ENCODE assay signal across 18 mouse cellular contexts in genomic region chr16:36775658-36776057, GRCm38 (mm10). TPM values are rescaled to one million over a fixed set of nuclear protein-coding genes. Genes with fewer than 3 reads are reported as not detected.
DNase-seq lines count a peak whose midpoint lies in the region; ATAC-seq lines count a peak whose summit lies in the region.
"Had no signal": no experiment of that assay in that cellular context is flagged by ENCODE, and none has a peak within 500 bp of the region (broad histone marks: within the 10 kb centered on the region; RNA-seq: fewer than 3 reads in every experiment).

No protein-coding gene starts in this region.

- DNase-seq in hindbrain, embryonic 11.5 days (ENCODE audit: low spot score): peak; percentile 2
- no peak for DNase-seq in hindbrain, embryonic 14.5 days (ENCODE audit: low spot score)
- peak; percentile 47 to 63 for DNase-seq in right cerebral cortex, postnatal 10 days (ENCODE audit: low spot score in 2 of 2)
- no peak for DNase-seq in right cerebral cortex, postnatal 4 days
- peak; percentile 44 to 77 for DNase-seq in layer of hippocampus, adult 18-20 months (ENCODE audit: low spot score in 2 of 2)
- peak; percentile 43 for DNase-seq in telencephalon, adult 2 months (ENCODE audit: low read depth, low spot score)
- no peak for DNase-seq in T-cell, adult 2 months (ENCODE audit: low spot score)
- DNase-seq in gastrocnemius, postnatal 14 days: no peak
- DNase-seq: cerebellum, adult 18-20 months; gastrocnemius, postnatal 10 days; heart, postnatal 14 days; kidney, adult 8-10 months; kidney, postnatal 36 days; liver; liver, postnatal 0 days; thymus, adult 2 months had no signal

- H3K36me3 ChIP-seq in hindbrain, embryonic 11.5 days (ENCODE audit: control insufficient read depth, insufficient read depth, low read length): no peaks in the 10 kb centered on the region
- no peaks in the 10 kb centered on the region for H3K36me3 ChIP-seq in hindbrain, embryonic 14.5 days (replicated peaks; ENCODE audit: control insufficient read depth, insufficient read depth)
- H3K36me3 ChIP-seq: G1E had no signal

- no peak overlapping the region for H3K9ac ChIP-seq in hindbrain, embryonic 11.5 days (ENCODE audit: low read depth, low read length)
- H3K9ac ChIP-seq in hindbrain, embryonic 14.5 days: no peak overlapping the region
- H3K9ac ChIP-seq: liver, postnatal 0 days had no signal

- ATAC-seq in hindbrain, embryonic 11.5 days (ENCODE audit: low FRiP score): no peak
- ATAC-seq in hindbrain, embryonic 14.5 days (ENCODE audit: low FRiP score): no peak
- ATAC-seq: liver, postnatal 0 days had no signal

- 75% methylated on average over 6 of the region's 6 CpGs for WGBS in hindbrain, embryonic 11.5 days
- WGBS in hindbrain, embryonic 14.5 days: 67% methylated on average over 6 of the region's 6 CpGs

- no peak overlapping the region for H3K4me2 ChIP-seq in hindbrain, embryonic 11.5 days (replicated peaks; ENCODE audit: low read depth, low read length)
- H3K4me2 ChIP-seq in hindbrain, embryonic 14.5 days (replicated peaks): no peak overlapping the region
- H3K4me2 ChIP-seq: heart, embryonic 11.5 days had no signal

- H3K9me3 ChIP-seq in hindbrain, embryonic 11.5 days (ENCODE audit: control insufficient read depth, low read length): no peaks in the 10 kb centered on the region
- H3K9me3 ChIP-seq in hindbrain, embryonic 14.5 days (ENCODE audit: control insufficient read depth, low read length): no peaks in the 10 kb centered on the region
- H3K9me3 ChIP-seq: G1E had no signal

- no peaks in the 10 kb centered on the region for H3K27me3 ChIP-seq in hindbrain, embryonic 11.5 days (ENCODE audit: control insufficient read depth, insufficient read depth, low read length)
- H3K27me3 ChIP-seq in hindbrain, embryonic 14.5 days (ENCODE audit: control insufficient read depth, insufficient read depth, low read length): no peaks in the 10 kb centered on the region

- H3K27ac ChIP-seq in hindbrain, embryonic 11.5 days (ENCODE audit: low read depth, low read length): no peak overlapping the region
- H3K27ac ChIP-seq in hindbrain, embryonic 14.5 days: no peak overlapping the region

- H3K4me3 ChIP-seq in hindbrain, embryonic 11.5 days (ENCODE audit: low read depth, low read length): no peak overlapping the region
- no peak overlapping the region for H3K4me3 ChIP-seq in hindbrain, embryonic 14.5 days (replicated peaks; ENCODE audit: low read length)

- intact Hi-C loops in gastrocnemius, postnatal 14 days (cut with DNase I; ENCODE audit: low total_unique reads): no loop called here

- no peaks in the 10 kb centered on the region for H3K4me1 ChIP-seq in hindbrain, embryonic 11.5 days (replicated peaks; ENCODE audit: control insufficient read depth, insufficient read depth, low read length)
- H3K4me1 ChIP-seq in hindbrain, embryonic 14.5 days (replicated peaks; ENCODE audit: control insufficient read depth, insufficient read depth, low read length): no peaks in the 10 kb centered on the region

RNA-seq across cellular contexts. Expression of gene Slc15a2, which starts 9.1 kb away (rescaled TPM):
- polyA plus RNA-seq in hindbrain, embryonic 11.5 days (2014; fragmentation: Nextera tagmentation; extraction: Ambion mirVana): 2.1 and 3.7 TPM in 2 replicates
- 14.9 and 16.3 TPM in 2 replicates for polyA plus RNA-seq in hindbrain, embryonic 14.5 days (2014; fragmentation: Nextera tagmentation; extraction: Ambion mirVana)
- total RNA-seq in layer of hippocampus, adult 18-20 months (2021): 10 to 100 TPM; 40.5 to 41.9 TPM
- total RNA-seq in gastrocnemius, postnatal 14 days (2021): 1 to 10 TPM in 1 of 2 experiments, under 1 TPM in 1; 0.78 to 3.1 TPM

RNA-seq across cellular contexts. Expression of gene Iqcb1, which starts 52.5 kb away (rescaled TPM):
- 73.3 and 74.3 TPM in 2 replicates for polyA plus RNA-seq in hindbrain, embryonic 11.5 days (2014; fragmentation: Nextera tagmentation; extraction: Ambion mirVana)
- polyA plus RNA-seq in hindbrain, embryonic 14.5 days (2014; fragmentation: Nextera tagmentation; extraction: Ambion mirVana): 61.5 and 62.4 TPM in 2 replicates
- 10 to 100 TPM; 40.4 to 42.7 TPM for total RNA-seq in layer of hippocampus, adult 18-20 months (2021)
- total RNA-seq in gastrocnemius, postnatal 14 days (2021): 1 to 10 TPM; 5.6 to 6.1 TPM

Comparison
In these comparisons a context has a peak if more than half of its experiments do, and no peak if none do; other contexts are left out.
1. DNase-seq: peak in hindbrain, embryonic 11.5 days (single experiment), right cerebral cortex, postnatal 10 days (2 of 2), layer of hippocampus, adult 18-20 months (2 of 2) and telencephalon, adult 2 months (single experiment); none in hindbrain, embryonic 14.5 days (single experiment), right cerebral cortex, postnatal 4 days (single experiment), T-cell, adult 2 months (single experiment) and gastrocnemius, postnatal 14 days (single experiment).
2. RNA of gene Slc15a2, which starts 9.1 kb away (total RNA-seq): 40.5 to 41.9 TPM in layer of hippocampus, adult 18-20 months; 0.78 to 3.1 TPM in gastrocnemius, postnatal 14 days; every median in the first group is over 10 times any median in the second.
3. RNA of gene Iqcb1, which starts 52.5 kb away (total RNA-seq): 40.4 to 42.7 TPM in layer of hippocampus, adult 18-20 months; 5.6 to 6.1 TPM in gastrocnemius, postnatal 14 days; every median in the first group is over 4 times any median in the second.